ENCODE assay signal across 19 mouse cellular contexts in the genomic region with DNA sequence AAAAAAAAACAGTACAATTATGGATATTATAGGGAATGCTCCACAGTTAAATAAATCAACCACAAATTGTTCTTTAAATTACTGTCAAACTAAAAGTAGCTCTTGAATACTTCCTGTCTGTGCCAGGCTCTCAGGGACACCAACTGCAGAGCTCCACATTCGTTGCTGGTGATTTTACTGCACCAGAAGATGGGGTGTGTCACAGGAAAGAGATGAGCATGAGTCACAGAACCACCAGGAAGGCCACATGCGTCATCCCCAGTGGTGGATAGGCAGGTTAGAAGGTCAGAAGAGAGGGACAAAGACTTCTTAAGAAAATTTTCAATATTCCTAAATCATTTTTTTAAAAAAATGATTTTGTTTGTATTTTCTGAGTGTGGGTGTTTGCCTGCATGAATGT.
DNase-seq lines count a peak whose midpoint lies in the region; ATAC-seq and TF ChIP-seq lines count a peak whose summit lies in the region.
"Had no signal": no experiment of that assay in that cellular context is flagged by ENCODE, and none has a peak within 500 bp of the region (broad histone marks: within the 10 kb centered on the region; RNA-seq: fewer than 3 reads in every experiment).

No protein-coding gene starts in this region.

- DNase-seq in thymus, postnatal 14 days: peak; percentile 9
- no peak for DNase-seq in thymus, adult 18-20 months
- peak; percentile 32 for DNase-seq in MEL (ENCODE audit: low read depth, low spot score)
- DNase-seq in adrenal gland, postnatal 36 days: peak; percentile 60 to 65
- no peak for DNase-seq in right cerebral cortex, postnatal 14 days
- DNase-seq in gastrocnemius, postnatal 14 days: no peak
- no peak for DNase-seq in forebrain, embryonic 11.5 days (ENCODE audit: low spot score)
- DNase-seq: cerebellum, adult 11-12 months; cerebellum, postnatal 36 days; liver, embryonic 13.5 days; lung, postnatal 4 days; thymus, postnatal 4 days had no signal

- H3K79me2 ChIP-seq in MEL (ENCODE audit: control insufficient read depth, insufficient read depth, low read length, poor library complexity): no peaks in the 10 kb centered on the region

- no peak overlapping the region for H3K9ac ChIP-seq in MEL (ENCODE audit: control insufficient read depth, low read depth, low read length, poor library complexity, severe bottlenecking)
- H3K9ac ChIP-seq in forebrain, embryonic 11.5 days (ENCODE audit: low read length): no peak overlapping the region
- H3K9ac ChIP-seq: forebrain, embryonic 12.5 days; kidney, embryonic 15.5 days; limb, embryonic 13.5 days; liver, embryonic 13.5 days; lung, embryonic 15.5 days had no signal

- no peak overlapping the region for H3K4me2 ChIP-seq in forebrain, embryonic 11.5 days (ENCODE audit: low read depth, low read length, severe bottlenecking)
- H3K4me2 ChIP-seq: forebrain, embryonic 12.5 days; kidney, embryonic 15.5 days; limb, embryonic 13.5 days; liver, embryonic 13.5 days; lung, embryonic 15.5 days had no signal

- intact Hi-C loops in gastrocnemius, postnatal 14 days (cut with DNase I; ENCODE audit: low total_unique reads): no loop called here

- no peak for TF ChIP-seq POLR2A in MEL (IDR thresholded peaks at IDR 0.05; ENCODE audit: control insufficient read depth in 1 of 2, insufficient read depth in 1 of 2, low read depth in 1 of 2, low read length in 2 of 2, poor library complexity in 1 of 2)

- H3K9me3 ChIP-seq in MEL (replicated peaks; ENCODE audit: insufficient read depth, low read length): no peaks in the 10 kb centered on the region
- no peaks in the 10 kb centered on the region; the same call in 1 of the 2 replicates for H3K9me3 ChIP-seq in forebrain, embryonic 11.5 days (ENCODE audit: control insufficient read depth, low read length)
- H3K9me3 ChIP-seq: forebrain, embryonic 12.5 days; kidney, embryonic 15.5 days; limb, embryonic 13.5 days; liver, embryonic 13.5 days; lung, embryonic 15.5 days had no signal

- TF ChIP-seq RAD21 in MEL (IDR thresholded peaks at IDR 0.05; ENCODE audit: low read depth, low read length): no peak

- no peak for TF ChIP-seq EP300 in MEL (IDR thresholded peaks at IDR 0.05; ENCODE audit: low read depth in 1 of 2, low read length in 2 of 2)

- 91% methylated on average over 2 of the region's 2 CpGs for WGBS in forebrain, embryonic 11.5 days

- no peak for TF ChIP-seq CTCF in MEL (IDR thresholded peaks at IDR 0.05 in 2 of 3, conservative IDR thresholded peaks at IDR 0.05 in 1 of 3; ENCODE audit: control insufficient read depth in 1 of 3, insufficient read depth in 1 of 3, low read depth in 2 of 3, low read length in 3 of 3, poor library complexity in 1 of 3, severe bottlenecking in 1 of 3)

- H3K27me3 ChIP-seq in MEL (ENCODE audit: control insufficient read depth in 1 of 2, insufficient read depth in 2 of 2, low read length in 2 of 2): no peaks in the 10 kb centered on the region
- H3K27me3 ChIP-seq in forebrain, embryonic 11.5 days (ENCODE audit: control insufficient read depth, insufficient read depth, low read length): no peaks in the 10 kb centered on the region; the same call in 1 of the 2 replicates
- H3K27me3 ChIP-seq: forebrain, embryonic 12.5 days; kidney, embryonic 15.5 days; limb, embryonic 13.5 days; liver, embryonic 13.5 days; lung, embryonic 15.5 days had no signal

- H3K4me3 ChIP-seq in MEL (ENCODE audit: control insufficient read depth in 1 of 2, insufficient read depth in 1 of 2, low read depth in 2 of 2, low read length in 2 of 2): no peak overlapping the region
- no peak overlapping the region for H3K4me3 ChIP-seq in forebrain, embryonic 11.5 days (ENCODE audit: low read depth, low read length)
- H3K4me3 ChIP-seq: forebrain, embryonic 12.5 days; kidney, embryonic 15.5 days; limb, embryonic 13.5 days; liver, embryonic 13.5 days; lung, embryonic 15.5 days had no signal

- no peak for ATAC-seq in forebrain, embryonic 11.5 days (replicated peaks; ENCODE audit: low FRiP score)
- ATAC-seq: hindbrain, embryonic 16.5 days; intestine, postnatal 0 days; midbrain, embryonic 16.5 days had no signal

- no peaks in the 10 kb centered on the region; a peak in 2 of 4 replicates for H3K36me3 ChIP-seq in MEL (ENCODE audit: control insufficient read depth in 1 of 2, insufficient read depth in 2 of 2, low read length in 2 of 2)
- H3K36me3 ChIP-seq in forebrain, embryonic 11.5 days (ENCODE audit: control insufficient read depth, insufficient read depth, low read length): no peaks in the 10 kb centered on the region

- no peak overlapping the region for H3K27ac ChIP-seq in MEL (ENCODE audit: control insufficient read depth, low read depth, low read length)
- no peak overlapping the region for H3K27ac ChIP-seq in forebrain, embryonic 11.5 days (ENCODE audit: low read depth, low read length)
- H3K27ac ChIP-seq: forebrain, embryonic 12.5 days; kidney, embryonic 15.5 days; limb, embryonic 13.5 days; liver, embryonic 13.5 days; lung, embryonic 15.5 days had no signal

- H3K4me1 ChIP-seq in MEL (ENCODE audit: control insufficient read depth in 1 of 2, insufficient read depth in 2 of 2, low read length in 2 of 2): no peaks in the 10 kb centered on the region
- H3K4me1 ChIP-seq in forebrain, embryonic 11.5 days (replicated peaks; ENCODE audit: control insufficient read depth, insufficient read depth, low read length): peaks cover 3% of the 10 kb centered on the region; the same call in 1 of the 2 replicates
- H3K4me1 ChIP-seq: kidney, embryonic 15.5 days; liver, embryonic 13.5 days; lung, embryonic 15.5 days had no signal

TF ChIP-seq in MEL, 35 proteins besides CTCF, POLR2A, EP300 and RAD21:
- TF ChIP-seq ZMIZ1 (IDR thresholded peaks at IDR 0.05; ENCODE audit: low read depth, low read length) (no peak), TAL1 (IDR thresholded peaks at IDR 0.05; ENCODE audit: low read length) (no peak), ETS1 (IDR thresholded peaks at IDR 0.05; ENCODE audit: low read depth, low read length) (no peak), MAZ (IDR thresholded peaks at IDR 0.05; ENCODE audit: low read depth, low read length) (no peak), SMC3 (IDR thresholded peaks at IDR 0.05; ENCODE audit: low read depth, low read length) (no peak), POLR2AphosphoS5 (IDR thresholded peaks at IDR 0.05; ENCODE audit: borderline replicate concordance, low read depth, low read length) (no peak), MXI1 (IDR thresholded peaks at IDR 0.05; ENCODE audit: low read depth, low read length) (no peak), MYB (IDR thresholded peaks at IDR 0.05; ENCODE audit: low read depth, low read length) (no peak)

Comparison
In these comparisons a context has a peak if more than half of its experiments do, and no peak if none do; other contexts are left out.
1. DNase-seq: peak in thymus, postnatal 14 days (single experiment), MEL (single experiment) and adrenal gland, postnatal 36 days (2 of 2); none in thymus, adult 18-20 months (0 of 2), right cerebral cortex, postnatal 14 days (single experiment), gastrocnemius, postnatal 14 days (single experiment) and forebrain, embryonic 11.5 days (single experiment).